Mouse (Mus musculus): ENCODE data around the gene Sstr5. TPM values are rescaled to one million over a fixed set of nuclear protein-coding genes. Genes with fewer than 3 reads are reported as not detected.

The Sstr5 gene
- total and polyA plus RNA-seq, 3 experiments: not detected

- TF ChIP-seq MEF2A (IDR thresholded peaks at IDR 0.05; ENCODE audit: extremely low read depth, insufficient replicate concordance, low read depth, low read length, poor library complexity, severe bottlenecking) (no peak), ZC3H11A (IDR thresholded peaks at IDR 0.05; ENCODE audit: low read depth, low read length) (no peak)
Measured at GRCm38 (mm10) chr17:25472044-25472443, 25.0 kb downstream of the Sstr5 start (continued).

GRCm38 (mm10) chr17:25471418-25471817 lies 25.7 kb downstream of the Sstr5 start:
- H3K9me3 ChIP-seq (replicated peaks; ENCODE audit: insufficient read depth, low read length): no peaks in the 10 kb centered on the region
- H3K27me3 ChIP-seq (ENCODE audit: control insufficient read depth in 1 of 2, insufficient read depth in 2 of 2, low read length in 2 of 2): peaks cover 2 to 3% of the 10 kb centered on the region in 2 experiments; a peak in 3 of 4 replicates
- no peak for DNase-seq (ENCODE audit: low read depth, low spot score)
- H3K27ac ChIP-seq (ENCODE audit: control insufficient read depth, low read depth, low read length): no peak overlapping the region
- no peak for TF ChIP-seq CHD2 (IDR thresholded peaks at IDR 0.05; ENCODE audit: low read length)
- TF ChIP-seq POLR2AphosphoS5 (IDR thresholded peaks at IDR 0.05; ENCODE audit: borderline replicate concordance, low read depth, low read length): no peak
- TF ChIP-seq MYB (IDR thresholded peaks at IDR 0.05; ENCODE audit: low read depth, low read length): no peak
- no peak for TF ChIP-seq JUND (IDR thresholded peaks at IDR 0.05; ENCODE audit: low read depth, low read length)
- TF ChIP-seq ETS1 (IDR thresholded peaks at IDR 0.05; ENCODE audit: low read depth, low read length): no peak
- no peak for TF ChIP-seq MAX (IDR thresholded peaks at IDR 0.05; ENCODE audit: low read length)
- no peak for TF ChIP-seq SIN3A (IDR thresholded peaks at IDR 0.05; ENCODE audit: low read length)
- no peak for TF ChIP-seq MYC (IDR thresholded peaks at IDR 0.05; ENCODE audit: low read depth, low read length)
- no peak for TF ChIP-seq CHD1 (IDR thresholded peaks at IDR 0.05; ENCODE audit: low read depth, low read length)
- TF ChIP-seq NRF1 (IDR thresholded peaks at IDR 0.05; ENCODE audit: insufficient read depth, low read depth, low read length, poor library complexity, severe bottlenecking): no peak
- no peak for TF ChIP-seq USF2 (IDR thresholded peaks at IDR 0.05; ENCODE audit: borderline replicate concordance in 1 of 2, insufficient read depth in 1 of 2, low read depth in 1 of 2, low read length in 2 of 2)
- TF ChIP-seq RCOR1 (IDR thresholded peaks at IDR 0.05; ENCODE audit: low read depth, low read length): no peak
- H3K36me3 ChIP-seq (ENCODE audit: control insufficient read depth in 1 of 2, insufficient read depth in 2 of 2, low read length in 2 of 2): no peaks in the 10 kb centered on the region
- H3K4me3 ChIP-seq (ENCODE audit: control insufficient read depth in 1 of 2, insufficient read depth in 1 of 2, low read depth in 2 of 2, low read length in 2 of 2): no peak overlapping the region
- H3K79me2 ChIP-seq (ENCODE audit: control insufficient read depth, insufficient read depth, low read length, poor library complexity): no peaks in the 10 kb centered on the region
- H3K9ac ChIP-seq (ENCODE audit: control insufficient read depth, low read depth, low read length, poor library complexity, severe bottlenecking): no peak overlapping the region
- no peaks in the 10 kb centered on the region for H3K4me1 ChIP-seq (ENCODE audit: control insufficient read depth in 1 of 2, insufficient read depth in 2 of 2, low read length in 2 of 2)

GRCm38 (mm10) chr17:25469798-25470197 lies 27.3 kb downstream of the Sstr5 start:
- H3K4me1 ChIP-seq (ENCODE audit: control insufficient read depth in 1 of 2, insufficient read depth in 2 of 2, low read length in 2 of 2): no peaks in the 10 kb centered on the region
- H3K9ac ChIP-seq (ENCODE audit: control insufficient read depth, low read depth, low read length, poor library complexity, severe bottlenecking): no peak overlapping the region
- peak; percentile 23 for DNase-seq (ENCODE audit: low read depth, low spot score)
- no peak overlapping the region for H3K27ac ChIP-seq (ENCODE audit: control insufficient read depth, low read depth, low read length)
- peaks cover 2 to 3% of the 10 kb centered on the region in 2 experiments; a peak in 3 of 4 replicates for H3K27me3 ChIP-seq (ENCODE audit: control insufficient read depth in 1 of 2, insufficient read depth in 2 of 2, low read length in 2 of 2)
- H3K9me3 ChIP-seq (replicated peaks; ENCODE audit: insufficient read depth, low read length): no peaks in the 10 kb centered on the region
- H3K79me2 ChIP-seq (ENCODE audit: control insufficient read depth, insufficient read depth, low read length, poor library complexity): no peaks in the 10 kb centered on the region
- H3K4me3 ChIP-seq (ENCODE audit: control insufficient read depth in 1 of 2, insufficient read depth in 1 of 2, low read depth in 2 of 2, low read length in 2 of 2): no peak overlapping the region
- peak; percentile 43 for TF ChIP-seq ZC3H11A (IDR thresholded peaks at IDR 0.05; ENCODE audit: low read depth, low read length)
- TF ChIP-seq RAD21 (IDR thresholded peaks at IDR 0.05; ENCODE audit: low read depth, low read length): peak; percentile 77
- TF ChIP-seq SIN3A (IDR thresholded peaks at IDR 0.05; ENCODE audit: low read length): no peak
- TF ChIP-seq CTCF (IDR thresholded peaks at IDR 0.05 in 2 of 3, conservative IDR thresholded peaks at IDR 0.05 in 1 of 3; ENCODE audit: control insufficient read depth in 1 of 3, insufficient read depth in 1 of 3, low read depth in 2 of 3, low read length in 3 of 3, poor library complexity in 1 of 3, severe bottlenecking in 1 of 3): peak; percentile 41 to 74 (median 71)
- peak; percentile 53 for TF ChIP-seq SMC3 (IDR thresholded peaks at IDR 0.05; ENCODE audit: low read depth, low read length)
- no peaks in the 10 kb centered on the region for H3K36me3 ChIP-seq (ENCODE audit: control insufficient read depth in 1 of 2, insufficient read depth in 2 of 2, low read length in 2 of 2)
